Comparison of ENCODE assay signal across 18 mouse cellular contexts in genomic region chr14:102439738-102440137, GRCm38 (mm10).
"Had no signal": no experiment of that assay in that cellular context is flagged by ENCODE, and none has a peak within 500 bp of the region (broad histone marks: within the 10 kb centered on the region; RNA-seq: fewer than 3 reads in every experiment).

No protein-coding gene starts in this region.

- H3K4me3 ChIP-seq: midbrain, embryonic 10.5 days; midbrain, embryonic 12.5 days; myocyte; neural tube, embryonic 13.5 days; neural tube, embryonic 15.5 days had no signal

- H3K27ac ChIP-seq: midbrain, embryonic 10.5 days; midbrain, embryonic 12.5 days; neural tube, embryonic 13.5 days; neural tube, embryonic 15.5 days had no signal

- H3K27me3 ChIP-seq: midbrain, embryonic 12.5 days; neural tube, embryonic 13.5 days; neural tube, embryonic 15.5 days had no signal

- H3K4me1 ChIP-seq: midbrain, embryonic 10.5 days; midbrain, embryonic 12.5 days; neural tube, embryonic 13.5 days; neural tube, embryonic 15.5 days had no signal

- H3K4me2 ChIP-seq: lung, embryonic 14.5 days; midbrain, embryonic 12.5 days; neural tube, embryonic 13.5 days; neural tube, embryonic 15.5 days had no signal

- ATAC-seq: midbrain, embryonic 16.5 days had no signal

- H3K36me3 ChIP-seq: midbrain, embryonic 10.5 days; midbrain, embryonic 12.5 days; neural tube, embryonic 13.5 days; neural tube, embryonic 15.5 days had no signal

- DNase-seq: lung, adult 18-20 months; lung, embryonic 14.5 days; lung, postnatal 10 days; lung, postnatal 4 days; midbrain, embryonic 14.5 days; retina, postnatal 1 day; right cerebral cortex, postnatal 25 days; right cerebral cortex, postnatal 4 days; spleen, adult 18-20 months; thymus, adult 18-20 months; thymus, postnatal 14 days; thymus, postnatal 36 days had no signal

- H3K9me3 ChIP-seq: midbrain, embryonic 10.5 days; midbrain, embryonic 12.5 days; neural tube, embryonic 13.5 days; neural tube, embryonic 15.5 days had no signal

- H3K9ac ChIP-seq: lung, embryonic 14.5 days; midbrain, embryonic 12.5 days; neural tube, embryonic 13.5 days; neural tube, embryonic 15.5 days had no signal
